Mouse (Mus musculus): ENCODE measurements around the gene Tmem238. TPM values are rescaled to one million over a fixed set of nuclear protein-coding genes. Genes with fewer than 3 reads are reported as not detected.

The Tmem238 gene
- polyA plus RNA-seq, 1 experiment from 2014 or later, result 6.6 TPM

Other genes starting within 250 kb of the Tmem238 start
- 5.8 and 8.1 TPM in 2 replicates for gene Syt5, start 242.1 kb downstream of the Tmem238 start, polyA plus RNA-seq (2014; fragmentation: Nextera tagmentation; extraction: Ambion mirVana)
- not detected in 2 replicates for gene Ptprh, start 185.6 kb downstream of the Tmem238 start, polyA plus RNA-seq (2014; fragmentation: Nextera tagmentation; extraction: Ambion mirVana)
- 1.0 and 1.2 TPM in 2 replicates for gene Tmem86b, start 158.2 kb downstream of the Tmem238 start, polyA plus RNA-seq (2014; fragmentation: Nextera tagmentation; extraction: Ambion mirVana)
- 7.1 and 7.7 TPM in 2 replicates for gene Ppp6r1, start 130.6 kb downstream of the Tmem238 start, polyA plus RNA-seq (2014; fragmentation: Nextera tagmentation; extraction: Ambion mirVana)
- 77.5 and 77.7 TPM in 2 replicates for gene Hspbp1, start 104.6 kb downstream of the Tmem238 start, polyA plus RNA-seq (2014; fragmentation: Nextera tagmentation; extraction: Ambion mirVana)
- 1.6 and 1.8 TPM in 2 replicates for gene Brsk1, start 99.1 kb downstream of the Tmem238 start, polyA plus RNA-seq (2014; fragmentation: Nextera tagmentation; extraction: Ambion mirVana)
- gene Tmem150b, start 64.4 kb downstream of the Tmem238 start, polyA plus RNA-seq (2014; fragmentation: Nextera tagmentation; extraction: Ambion mirVana), result 0.11 TPM in 1 of 2 replicates, not detected in the other
- gene Kmt5c, start 49.5 kb downstream of the Tmem238 start, polyA plus RNA-seq (2014; fragmentation: Nextera tagmentation; extraction: Ambion mirVana), result 41.5 and 50.6 TPM in 2 replicates
- gene Cox6b2, start 36.6 kb downstream of the Tmem238 start, polyA plus RNA-seq (2014; fragmentation: Nextera tagmentation; extraction: Ambion mirVana), result 36.4 and 39.6 TPM in 2 replicates
- gene Fam71e2, start 18.4 kb downstream of the Tmem238 start, polyA plus RNA-seq (2014; fragmentation: Nextera tagmentation; extraction: Ambion mirVana), result not detected in 2 replicates
- gene Il11, start 6.8 kb downstream of the Tmem238 start, polyA plus RNA-seq (2014; fragmentation: Nextera tagmentation; extraction: Ambion mirVana), result 0.13 TPM in 1 of 2 replicates, not detected in the other
- gene Tmem190, start 6.7 kb downstream of the Tmem238 start, polyA plus RNA-seq (2014; fragmentation: Nextera tagmentation; extraction: Ambion mirVana), result not detected in 2 replicates
- 275 and 300 TPM in 2 replicates for gene Rpl28, start 3.2 kb upstream of the Tmem238 start, polyA plus RNA-seq (2014; fragmentation: Nextera tagmentation; extraction: Ambion mirVana)
- gene Ube2s, start 22.9 kb upstream of the Tmem238 start, polyA plus RNA-seq (2014; fragmentation: Nextera tagmentation; extraction: Ambion mirVana), result 347 and 359 TPM in 2 replicates
- gene Shisa7, start 55.0 kb upstream of the Tmem238 start, polyA plus RNA-seq (2014; fragmentation: Nextera tagmentation; extraction: Ambion mirVana), result 0.68 and 0.76 TPM in 2 replicates
- 6.5 and 7.0 TPM in 2 replicates for gene Isoc2b, start 80.6 kb upstream of the Tmem238 start, polyA plus RNA-seq (2014; fragmentation: Nextera tagmentation; extraction: Ambion mirVana)
- gene Isoc2a, start 87.5 kb upstream of the Tmem238 start, polyA plus RNA-seq (2014; fragmentation: Nextera tagmentation; extraction: Ambion mirVana), result 1.3 and 1.6 TPM in 2 replicates
- 0.35 TPM in 1 of 2 replicates, not detected in the other for gene Gm36210, start 116.9 kb upstream of the Tmem238 start, polyA plus RNA-seq (2014; fragmentation: Nextera tagmentation; extraction: Ambion mirVana)
- gene Zfp628, start 125.6 kb upstream of the Tmem238 start, polyA plus RNA-seq (2014; fragmentation: Nextera tagmentation; extraction: Ambion mirVana), result 3.7 and 4.0 TPM in 2 replicates
- gene Nat14, start 132.4 kb upstream of the Tmem238 start, polyA plus RNA-seq (2014; fragmentation: Nextera tagmentation; extraction: Ambion mirVana), result 1.9 and 2.6 TPM in 2 replicates
- gene Ssc5d, start 136.1 kb upstream of the Tmem238 start, polyA plus RNA-seq (2014; fragmentation: Nextera tagmentation; extraction: Ambion mirVana), result 8.1 and 8.7 TPM in 2 replicates
- 0.64 and 0.92 TPM in 2 replicates for gene Sbk2, start 174.8 kb upstream of the Tmem238 start, polyA plus RNA-seq (2014; fragmentation: Nextera tagmentation; extraction: Ambion mirVana)
- 0.06 and 0.08 TPM in 2 replicates for gene Sbk3, start 181.5 kb upstream of the Tmem238 start, polyA plus RNA-seq (2014; fragmentation: Nextera tagmentation; extraction: Ambion mirVana)
- gene Zfp579, start 206.5 kb upstream of the Tmem238 start, polyA plus RNA-seq (2014; fragmentation: Nextera tagmentation; extraction: Ambion mirVana), result 23.0 and 30.4 TPM in 2 replicates
- gene Zfp524, start 224.8 kb upstream of the Tmem238 start, polyA plus RNA-seq (2014; fragmentation: Nextera tagmentation; extraction: Ambion mirVana), result 14.5 and 16.5 TPM in 2 replicates
- gene Fiz1, start 225.0 kb upstream of the Tmem238 start, polyA plus RNA-seq (2014; fragmentation: Nextera tagmentation; extraction: Ambion mirVana), result 31.1 and 32.8 TPM in 2 replicates
- 1.5 TPM in 1 of 2 replicates, not detected in the other for gene Gm44973, start 225.8 kb upstream of the Tmem238 start, polyA plus RNA-seq (2014; fragmentation: Nextera tagmentation; extraction: Ambion mirVana)
- 5.3 and 5.8 TPM in 2 replicates for gene Zfp865, start 230.7 kb upstream of the Tmem238 start, polyA plus RNA-seq (2014; fragmentation: Nextera tagmentation; extraction: Ambion mirVana)
- gene Ccdc106, start 230.9 kb upstream of the Tmem238 start, polyA plus RNA-seq (2014; fragmentation: Nextera tagmentation; extraction: Ambion mirVana), result 21.6 and 30.7 TPM in 2 replicates
- not detected in 2 replicates for gene 4632433K11Rik, start 244.5 kb upstream of the Tmem238 start, polyA plus RNA-seq (2014; fragmentation: Nextera tagmentation; extraction: Ambion mirVana)
- gene Zfp784, start 248.8 kb upstream of the Tmem238 start, polyA plus RNA-seq (2014; fragmentation: Nextera tagmentation; extraction: Ambion mirVana), result 4.4 and 6.0 TPM in 2 replicates